Mouse (Mus musculus) liver, adult (tissue): ENCODE data around the gene 9230112D13Rik.

Experiments used
- GATA4 ChIP-seq: IDR thresholded peaks from 2 replicates; pipeline ENCODE4 v1.6.1; 2014; ENCODE audit warnings: mild to moderate bottlenecking, low read length; ENCODE audit not compliant: insufficient replicate concordance

The 9230112D13Rik gene

GRCm38 (mm10) chr14:34489928-34490327 lies 32.7 kb downstream of the 9230112D13Rik start:
- no peak for TF ChIP-seq GATA4

- TF ChIP-seq GATA4 = no peak
These were observed 36.4 kb downstream of the 9230112D13Rik start for GRCm38 (mm10) chr14:34486169-34486568.

- no peak for TF ChIP-seq GATA4
These were observed 38.9 kb downstream of the 9230112D13Rik start for GRCm38 (mm10) chr14:34483469-34484341.

GRCm38 (mm10) chr14:34471591-34471990 lies 51.0 kb downstream of the 9230112D13Rik start:
- TF ChIP-seq GATA4 = no peak

GRCm38 (mm10) chr14:34466291-34466690 lies 56.3 kb downstream of the 9230112D13Rik start:
- no peak for TF ChIP-seq GATA4
